Mouse (Mus musculus) spleen, adult 2 months (tissue): Measurements from ENCODE around the gene Tmem236. TPM values are rescaled to one million over a fixed set of nuclear protein-coding genes. Genes with fewer than 3 reads are reported as not detected.

ENCODE experiments used
- DNase-seq, 2 experiments: peaks; one replicate each; pipeline versions ENCODE4 v3.0.0 to v3.0.0-alpha.2; 2012 to 2021; ENCODE audit warnings: low spot score in 2 of 2, low read depth in 1 of 2
- H3K27ac ChIP-seq: fragments of 200-500 bp; 2 replicates; pipeline ENCODE4 v1.5.1; 2012; ENCODE audit warnings: low read length, inconsistent platforms; ENCODE audit not compliant: insufficient read depth
- H3K27me3 ChIP-seq: fragments of 200-500 bp; 2 replicates; pipeline ENCODE4 v1.6.1; 2012; ENCODE audit warnings: mild to moderate bottlenecking, moderate library complexity, low read length, inconsistent platforms; ENCODE audit not compliant: control insufficient read depth, insufficient read depth
- H3K36me3 ChIP-seq: fragments of 200-500 bp; 2 replicates; pipeline ENCODE4 v1.6.1; 2012; ENCODE audit warnings: mild to moderate bottlenecking, low read length, inconsistent platforms; ENCODE audit not compliant: control insufficient read depth, insufficient read depth
- H3K4me1 ChIP-seq: fragments of 200-500 bp; 2 replicates; pipeline ENCODE4 v1.6.1; 2011; ENCODE audit warnings: inconsistent platforms; ENCODE audit not compliant: control insufficient read depth, insufficient read depth, insufficient read length
- H3K4me3 ChIP-seq: fragments of 200-500 bp; 2 replicates; pipeline ENCODE4 v1.5.1; 2011; ENCODE audit warnings: mild to moderate bottlenecking, inconsistent platforms; ENCODE audit not compliant: insufficient read depth, insufficient read length; ENCODE audit errors: extremely low read depth
- CTCF ChIP-seq: fragments of 200-500 bp; IDR thresholded peaks from 2 replicates; pipeline ENCODE4 v1.5.1; 2011; ENCODE audit warnings: mild to moderate bottlenecking, inconsistent platforms; ENCODE audit not compliant: insufficient read depth, insufficient read length, insufficient replicate concordance; ENCODE audit errors: extremely low read depth
- POLR2A ChIP-seq: fragments of 200-500 bp; IDR thresholded peaks from 2 replicates; pipeline ENCODE4 v1.6.1; 2011; ENCODE audit warnings: low read depth, low read length, inconsistent platforms
- WGBS: fragments of 180-500 bp; shearing (Covaris S2); methylation state at CpG from one replicate; pipeline ENCODE4 v1.1.7; 2018; 5-methylcytosine and 5-hydroxymethylcytosine counted together
- polyA plus RNA-seq: library from polyadenylated mRNA; depleted of rRNA; stranded (reverse); fragments of >200 nt; gene quantifications from 2 replicates; pipeline ENCODE4 v1.2.3, GENCODE M21; 2012

Tmem236 gene
- polyA plus RNA-seq, 1 experiment: not detected

- peaks cover 2% of the 10 kb centered on the region; the same call in 1 of the 2 replicates for H3K4me1 ChIP-seq
- H3K4me3 ChIP-seq: no peak overlapping the region
- no peaks in the 10 kb centered on the region for H3K36me3 ChIP-seq
- 88% methylated on average over 14 of the region's 14 CpGs for WGBS
- no peak overlapping the region for H3K27ac ChIP-seq
- DNase-seq: no peak
- no peaks in the 10 kb centered on the region for H3K27me3 ChIP-seq
- TF ChIP-seq CTCF (no peak), POLR2A (no peak)
Observed at GRCm38 (mm10) chr2:14229979-14230378, 55.7 kb downstream of the Tmem236 start.

GRCm38 (mm10) chr2:14232897-14233296 is 58.6 kb downstream of the Tmem236 start:
- Histone ChIP-seq H3K27me3 (no peaks in the 10 kb centered on the region), H3K27ac (no peak overlapping the region), H3K36me3 (no peaks in the 10 kb centered on the region), H3K4me1 (peaks cover 2% of the 10 kb centered on the region; the same call in 1 of the 2 replicates), H3K4me3 (no peak overlapping the region)
- TF ChIP-seq POLR2A (no peak), CTCF (no peak)
- DNase-seq: no peak
- WGBS: 36% methylated on average over 1 of the region's 1 CpGs

GRCm38 (mm10) chr2:14233983-14234382 is 59.7 kb downstream of the Tmem236 start:
- no peak for DNase-seq
- 79% methylated on average over 2 of the region's 2 CpGs for WGBS
- no peak overlapping the region for H3K27ac ChIP-seq
- H3K36me3 ChIP-seq: no peaks in the 10 kb centered on the region
- no peaks in the 10 kb centered on the region for H3K27me3 ChIP-seq
- H3K4me3 ChIP-seq: no peak overlapping the region
- TF ChIP-seq CTCF (no peak), POLR2A (no peak)
- H3K4me1 ChIP-seq: peaks cover 2% of the 10 kb centered on the region; the same call in 1 of the 2 replicates

DNA sequence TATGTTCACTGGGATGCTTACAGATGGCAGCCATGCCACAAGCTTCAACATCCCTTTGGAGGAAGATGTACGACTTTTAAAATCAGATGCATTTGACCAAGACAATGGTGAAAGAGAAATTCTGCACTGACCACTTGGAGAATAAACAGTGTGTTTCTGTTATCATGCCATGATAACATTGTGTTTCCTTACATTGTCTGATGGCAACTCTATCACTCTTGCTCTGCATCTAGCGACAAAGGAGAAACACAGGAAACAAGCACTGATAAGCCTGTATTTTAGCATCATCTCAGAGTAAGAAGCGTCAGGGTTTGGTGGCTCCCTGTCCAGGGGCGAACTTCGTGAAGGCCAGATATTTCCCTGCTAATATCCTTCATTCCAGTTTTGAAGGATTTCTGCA is 61.0 kb downstream of the Tmem236 start:
- TF ChIP-seq POLR2A (no peak), CTCF (no peak)
- Histone ChIP-seq H3K27ac (no peak overlapping the region), H3K4me1 (peaks cover 2% of the 10 kb centered on the region; the same call in 1 of the 2 replicates), H3K4me3 (no peak overlapping the region), H3K36me3 (no peaks in the 10 kb centered on the region), H3K27me3 (no peaks in the 10 kb centered on the region)
- no peak for DNase-seq
- 83% methylated on average over 5 of the region's 5 CpGs for WGBS

DNA sequence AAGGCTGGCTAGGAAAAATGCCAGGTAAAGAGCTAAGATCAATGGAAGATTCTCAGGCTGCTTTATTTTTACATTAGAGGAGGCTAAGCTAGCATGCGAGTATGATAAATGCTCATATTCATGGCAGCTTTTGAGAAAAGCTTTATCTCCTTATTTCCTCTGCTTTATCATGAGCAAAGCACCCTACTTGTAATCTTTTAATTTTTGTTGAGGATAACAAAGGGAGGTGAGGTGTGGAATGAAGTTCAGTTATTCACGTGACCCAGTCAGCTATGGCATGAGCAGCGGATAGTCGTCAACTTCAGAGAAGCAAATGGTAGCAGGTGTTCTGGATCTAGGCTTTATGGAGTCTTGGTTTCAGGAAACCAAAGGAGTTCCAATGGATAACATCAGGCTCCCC is 62.6 kb downstream of the Tmem236 start:
- peaks cover 2% of the 10 kb centered on the region; the same call in 1 of the 2 replicates for H3K4me1 ChIP-seq
- WGBS: 90% methylated on average over 4 of the region's 4 CpGs
- no peaks in the 10 kb centered on the region for H3K36me3 ChIP-seq
- H3K4me3 ChIP-seq: no peak overlapping the region
- TF ChIP-seq POLR2A: no peak
- no peak for TF ChIP-seq CTCF
- DNase-seq: no peak
- no peaks in the 10 kb centered on the region for H3K27me3 ChIP-seq
- H3K27ac ChIP-seq: no peak overlapping the region

GRCm38 (mm10) chr2:14237723-14238122 is 63.4 kb downstream of the Tmem236 start:
- WGBS: 87% methylated on average over 4 of the region's 4 CpGs
- Histone ChIP-seq H3K36me3 (no peaks in the 10 kb centered on the region), H3K27ac (no peak overlapping the region), H3K4me3 (no peak overlapping the region), H3K27me3 (no peaks in the 10 kb centered on the region), H3K4me1 (peaks cover 2% of the 10 kb centered on the region; the same call in 1 of the 2 replicates)
- no peak for DNase-seq
- TF ChIP-seq CTCF (no peak), POLR2A (no peak)

- Histone ChIP-seq H3K27me3 (no peaks in the 10 kb centered on the region), H3K4me3 (no peak overlapping the region), H3K4me1 (peaks cover 5% of the 10 kb centered on the region; the same call in 1 of the 2 replicates), H3K36me3 (no peaks in the 10 kb centered on the region), H3K27ac (no peak overlapping the region)
- DNase-seq: no peak
- 86% methylated on average over 5 of the region's 5 CpGs for WGBS
- TF ChIP-seq CTCF (no peak), POLR2A (no peak)
Observed at GRCm38 (mm10) chr2:14239151-14239550, 64.8 kb downstream of the Tmem236 start.
